Mouse (Mus musculus): ENCODE data around the gene Dnah17.

DNA sequence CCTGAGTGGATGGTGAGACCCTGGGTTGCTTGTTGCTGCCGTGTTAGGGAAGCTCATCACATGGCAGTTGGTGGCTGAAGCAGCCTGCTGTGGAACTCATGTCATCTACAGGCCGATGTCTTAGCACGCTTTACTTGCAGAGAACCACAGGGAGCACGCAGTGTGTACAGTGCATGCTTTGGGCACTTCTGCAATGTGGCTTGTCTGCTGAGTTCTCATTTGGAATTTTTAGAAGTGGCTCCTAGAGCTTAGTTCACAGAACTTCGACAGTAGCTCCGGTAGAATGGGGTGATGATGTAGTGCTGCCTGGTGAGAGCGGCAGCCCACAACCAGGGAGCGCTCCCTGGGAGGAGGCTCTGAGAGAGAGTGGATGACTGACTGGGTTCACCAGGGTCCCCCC is 121.6 kb downstream of the Dnah17 start:
- TF ChIP-seq EP300 (optimal IDR thresholded peaks at IDR 0.05) (no peak), CTCF (IDR thresholded peaks at IDR 0.05; ENCODE audit: low read depth) (no peak)

Measured in stomach, postnatal 0 days (tissue).